Mouse (Mus musculus): Measurements from ENCODE around the gene Tecrl. TPM values are rescaled to one million over a fixed set of nuclear protein-coding genes. Genes with fewer than 3 reads are reported as not detected.

Gene Tecrl
- under 1 TPM in 1 of 4 experiments, not detected in 3; 0.27 TPM for total RNA-seq (2022)

GRCm38 (mm10) chr5:83354846-83355561 is at the start of gene Tecrl:
Gene Tecrl (minus strand): TSS chr5:83355195.
- no peak for DNase-seq (ENCODE audit: low spot score in 2 of 2)

DNA sequence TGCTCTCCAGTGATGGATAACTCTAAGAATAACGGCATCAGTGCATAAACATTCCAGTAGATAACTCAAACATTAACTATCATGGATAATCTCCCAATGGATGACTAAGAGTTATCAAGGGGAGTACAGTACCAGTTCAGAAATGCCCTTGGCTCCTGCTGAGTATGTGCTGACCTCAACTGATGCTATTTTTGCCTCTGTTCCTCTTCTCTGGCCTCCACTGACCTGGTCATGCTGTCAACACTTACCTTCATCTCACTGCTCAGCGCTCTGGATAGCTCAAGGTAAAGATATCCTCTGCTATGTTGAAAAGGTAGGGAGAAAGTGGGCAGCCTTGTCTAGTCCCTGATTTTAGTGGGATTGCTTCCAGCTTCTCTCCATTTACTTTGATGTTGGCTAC is 30.0 kb upstream of the Tecrl start:
- DNase-seq (ENCODE audit: low spot score in 2 of 2): no peak

DNA sequence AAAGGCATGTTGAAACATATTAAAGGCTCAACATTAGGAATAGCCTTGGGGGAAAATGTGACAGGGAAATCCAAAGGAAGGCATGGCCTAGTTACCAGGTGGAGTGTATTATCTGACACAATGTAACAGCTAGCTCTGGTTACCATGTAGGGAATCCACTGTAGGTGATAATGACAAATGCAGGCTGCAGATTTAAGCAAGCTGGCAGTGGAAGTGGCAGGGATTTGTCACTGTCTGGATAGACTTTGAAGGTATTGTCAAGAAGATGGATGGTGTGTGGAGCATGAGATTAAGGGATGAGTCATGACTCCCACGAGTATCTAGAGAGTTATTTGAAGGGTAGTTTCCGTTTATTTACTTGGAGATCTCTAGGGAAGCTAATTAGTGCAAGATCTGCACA is 3.4 kb downstream of the Tecrl start:
- DNase-seq (ENCODE audit: low spot score in 2 of 2): no peak

DNA sequence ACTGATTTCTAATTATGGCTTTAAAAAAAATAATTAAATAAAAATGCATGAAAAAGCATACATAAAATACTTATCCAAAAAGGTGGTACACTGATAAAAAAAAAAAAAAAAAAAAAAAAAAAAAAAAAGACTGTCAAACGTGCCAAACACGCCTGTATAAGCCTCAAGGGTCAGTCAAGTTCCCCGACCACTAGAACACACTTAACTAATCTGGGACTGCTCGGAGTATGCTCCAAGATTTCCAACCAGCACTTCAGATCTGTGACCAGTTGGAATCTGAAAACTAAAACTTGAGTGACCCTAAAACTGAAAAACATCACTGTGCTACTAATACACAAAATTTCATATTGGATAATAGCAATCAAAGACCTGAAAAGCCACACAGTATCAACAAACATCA is 15.9 kb downstream of the Tecrl start:
- DNase-seq (ENCODE audit: low spot score in 2 of 2): no peak

- DNase-seq (ENCODE audit: low spot score in 2 of 2): no peak
Measured at GRCm38 (mm10) chr5:83267148-83267776, 87.7 kb downstream of the Tecrl start.

DNA sequence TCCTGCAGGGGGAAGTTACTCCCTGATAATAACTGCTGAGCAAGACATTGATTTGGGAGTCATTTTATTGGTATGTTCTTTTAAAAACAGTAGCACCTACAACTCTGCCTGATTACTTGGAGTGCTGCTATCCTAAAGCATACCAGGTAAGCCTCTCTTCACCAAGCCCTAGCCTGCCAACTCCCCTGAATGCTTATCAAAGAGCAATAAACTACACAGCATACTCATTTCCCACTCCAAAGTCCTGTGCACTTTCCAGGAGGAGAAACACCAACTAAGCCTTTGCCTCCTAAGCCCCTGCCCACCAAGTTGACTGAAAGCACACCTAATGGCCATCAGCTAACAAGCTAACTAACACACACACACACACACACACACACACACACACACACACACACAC is 94.9 kb downstream of the Tecrl start:
- no peak for DNase-seq (ENCODE audit: low spot score in 2 of 2)

DNA sequence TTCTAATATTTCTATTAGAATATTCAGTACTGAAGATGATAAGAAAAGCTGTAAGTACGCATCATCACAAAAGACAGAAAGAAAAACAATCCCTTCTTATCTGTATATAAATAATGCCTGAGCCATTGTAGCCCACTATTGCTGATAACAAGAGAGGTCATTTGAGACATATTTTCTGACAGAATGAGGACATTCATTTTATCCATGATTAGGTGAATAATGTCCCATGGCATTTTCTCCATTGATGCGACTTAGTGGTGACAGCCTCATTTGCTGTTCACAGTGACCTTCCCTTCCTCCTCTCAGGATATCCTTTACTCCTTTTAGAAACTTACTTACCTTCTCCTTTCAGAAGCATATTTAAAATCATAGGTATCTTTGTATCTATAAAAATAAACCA is 100.9 kb downstream of the Tecrl start:
- no peak for DNase-seq (ENCODE audit: low spot score in 2 of 2)

DNA sequence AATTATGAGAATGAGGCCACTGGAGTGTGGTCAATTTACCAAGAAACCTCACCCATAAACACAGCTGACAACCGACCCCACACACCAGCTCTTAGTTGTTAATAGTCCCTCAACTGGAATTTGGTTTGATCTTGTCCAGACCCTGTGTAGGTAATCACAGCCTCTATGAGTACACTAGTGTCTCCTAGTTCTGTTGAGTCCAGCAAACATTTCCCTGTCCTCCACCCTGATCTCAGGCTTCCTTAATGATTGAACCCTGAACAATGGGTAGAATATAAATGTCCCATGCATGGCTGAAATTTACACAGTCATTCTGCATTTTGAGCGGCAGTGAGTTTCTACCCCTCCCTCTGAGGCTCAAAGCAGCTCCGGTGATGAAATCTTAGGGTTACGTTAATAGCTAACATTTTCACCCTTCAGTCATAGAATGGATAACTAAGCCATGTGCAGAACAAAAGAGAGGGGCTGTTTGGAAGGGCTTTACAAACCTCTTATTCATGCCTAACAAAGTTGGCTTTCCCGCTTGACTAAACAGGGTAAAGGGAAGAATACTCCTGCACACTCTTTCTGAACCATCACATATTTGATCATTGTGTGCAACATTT is 116.0 kb downstream of the Tecrl start:
- DNase-seq (ENCODE audit: low spot score in 2 of 2): no peak

Measured in layer of hippocampus, adult 8-10 months (tissue).